Comparison of ENCODE assay signal across 39 mouse cellular contexts in the genomic region with DNA sequence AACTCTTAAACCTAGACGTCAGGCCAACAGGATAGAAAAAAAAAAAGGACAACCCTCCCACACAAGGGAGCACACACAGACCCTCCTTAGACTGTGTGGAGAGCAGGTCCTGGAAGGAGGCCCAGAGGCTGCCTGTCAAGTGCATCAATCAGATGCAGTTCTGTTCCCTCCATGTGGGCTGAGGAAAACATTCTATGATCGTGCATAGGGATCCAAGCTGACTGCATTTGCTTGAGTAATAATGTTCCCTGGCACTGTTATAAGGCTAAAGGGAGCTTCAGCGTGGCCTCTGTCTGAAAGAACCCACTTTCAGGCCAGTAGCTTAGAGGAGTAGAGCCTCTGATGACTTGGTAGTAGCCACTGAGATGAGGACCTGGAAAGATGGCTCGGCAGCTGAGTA. TPM values are rescaled to one million over a fixed set of nuclear protein-coding genes. Genes with fewer than 3 reads are reported as not detected.
DNase-seq lines count a peak whose midpoint lies in the region; ATAC-seq and TF ChIP-seq lines count a peak whose summit lies in the region.
"Had no signal": no experiment of that assay in that cellular context is flagged by ENCODE, and none has a peak within 500 bp of the region (broad histone marks: within the 10 kb centered on the region; RNA-seq: fewer than 3 reads in every experiment).

No protein-coding gene starts in this region.

- H3K27me3 ChIP-seq in forebrain, embryonic 16.5 days (replicated peaks; ENCODE audit: control insufficient read depth, insufficient read depth, low read length): no peaks in the 10 kb centered on the region
- H3K27me3 ChIP-seq in forebrain, embryonic 11.5 days (ENCODE audit: control insufficient read depth, insufficient read depth, low read length): no peaks in the 10 kb centered on the region
- peaks cover 9% of the 10 kb centered on the region for H3K27me3 ChIP-seq in E14TG2a.4 (ENCODE audit: insufficient read depth, low read length)
- H3K27me3 ChIP-seq: CH12.LX; kidney, embryonic 15.5 days; neural tube, embryonic 12.5 days; Patski had no signal

- WGBS in forebrain, embryonic 16.5 days: 33% methylated on average over 4 of the region's 4 CpGs
- WGBS in forebrain, embryonic 11.5 days: 46% methylated on average over 4 of the region's 4 CpGs

- H3K27ac ChIP-seq in forebrain, embryonic 16.5 days (ENCODE audit: low read length): peak overlapping the region; percentile 12; the same call in 1 of the 2 replicates
- H3K27ac ChIP-seq in forebrain, embryonic 11.5 days (ENCODE audit: low read depth, low read length): no peak overlapping the region
- H3K27ac ChIP-seq: gastrocnemius, adult 2 months; kidney, embryonic 15.5 days; liver, embryonic 15.5 days; neural tube, embryonic 12.5 days; stomach, embryonic 15.5 days had no signal

- no peak for TF ChIP-seq CTCF in E14TG2a.4 (conservative IDR thresholded peaks at IDR 0.05; ENCODE audit: low read length)

- peaks cover 8% of the 10 kb centered on the region for H3K4me1 ChIP-seq in forebrain, embryonic 16.5 days (replicated peaks; ENCODE audit: control insufficient read depth, insufficient read depth, low read length)
- H3K4me1 ChIP-seq in forebrain, embryonic 11.5 days (replicated peaks; ENCODE audit: control insufficient read depth, insufficient read depth, low read length): no peaks in the 10 kb centered on the region
- H3K4me1 ChIP-seq in E14TG2a.4 (replicated peaks; ENCODE audit: low read depth, low read length): peaks cover 33% of the 10 kb centered on the region
- H3K4me1 ChIP-seq: stomach, embryonic 15.5 days had no signal

- H3K9me3 ChIP-seq in forebrain, embryonic 16.5 days (ENCODE audit: control insufficient read depth, low read length): no peaks in the 10 kb centered on the region
- no peaks in the 10 kb centered on the region for H3K9me3 ChIP-seq in forebrain, embryonic 11.5 days (ENCODE audit: control insufficient read depth, low read length)
- H3K9me3 ChIP-seq in E14TG2a.4 (ENCODE audit: low read length): no peaks in the 10 kb centered on the region
- H3K9me3 ChIP-seq: G1E; kidney, embryonic 15.5 days; liver, embryonic 15.5 days; neural tube, embryonic 12.5 days; stomach, embryonic 15.5 days had no signal

- H3K9ac ChIP-seq in forebrain, embryonic 16.5 days (replicated peaks; ENCODE audit: low read depth, low read length): no peak overlapping the region
- no peak overlapping the region for H3K9ac ChIP-seq in forebrain, embryonic 11.5 days (ENCODE audit: low read length)
- H3K9ac ChIP-seq: kidney, embryonic 15.5 days; liver, embryonic 15.5 days; lung, embryonic 14.5 days; neural tube, embryonic 12.5 days; stomach, embryonic 15.5 days had no signal

- peak; percentile 50 for ATAC-seq in forebrain, embryonic 16.5 days
- ATAC-seq in forebrain, embryonic 11.5 days (replicated peaks; ENCODE audit: low FRiP score): no peak
- ATAC-seq: hindbrain, embryonic 16.5 days; midbrain, embryonic 16.5 days had no signal

- H3K4me2 ChIP-seq in forebrain, embryonic 16.5 days (ENCODE audit: low read length): no peak overlapping the region
- no peak overlapping the region for H3K4me2 ChIP-seq in forebrain, embryonic 11.5 days (ENCODE audit: low read depth, low read length, severe bottlenecking)
- H3K4me2 ChIP-seq: heart, embryonic 11.5 days; kidney, embryonic 15.5 days; liver, embryonic 15.5 days; lung, embryonic 14.5 days; midbrain, embryonic 11.5 days; neural tube, embryonic 12.5 days; stomach, embryonic 15.5 days had no signal

- no peak overlapping the region for H3K4me3 ChIP-seq in forebrain, embryonic 16.5 days (replicated peaks; ENCODE audit: low read length)
- H3K4me3 ChIP-seq in forebrain, embryonic 11.5 days (ENCODE audit: low read depth, low read length): no peak overlapping the region
- H3K4me3 ChIP-seq in E14TG2a.4 (replicated peaks; ENCODE audit: low read length): 0 out of 2 replicates have a peak overlapping the region, but pooled peaks have one; percentile 7
- H3K4me3 ChIP-seq: gastrocnemius, adult 2 months; kidney, embryonic 15.5 days; liver, embryonic 15.5 days; neural tube, embryonic 12.5 days; stomach, embryonic 15.5 days had no signal

- H3K36me3 ChIP-seq in forebrain, embryonic 16.5 days (ENCODE audit: control insufficient read depth, insufficient read depth): no peaks in the 10 kb centered on the region
- no peaks in the 10 kb centered on the region for H3K36me3 ChIP-seq in forebrain, embryonic 11.5 days (ENCODE audit: control insufficient read depth, insufficient read depth, low read length)
- H3K36me3 ChIP-seq in E14TG2a.4 (ENCODE audit: insufficient read depth, low read length): 0 out of 2 replicates have a peak, but pooled peaks cover 3% of the 10 kb centered on the region
- H3K36me3 ChIP-seq: G1E; kidney, embryonic 15.5 days; liver, embryonic 15.5 days; neural tube, embryonic 12.5 days; stomach, embryonic 15.5 days had no signal

- no peak for DNase-seq in forebrain, embryonic 11.5 days (ENCODE audit: low spot score)
- DNase-seq in layer of hippocampus, adult 11-12 months (ENCODE audit: low spot score): peak; percentile 38
- no peak for DNase-seq in layer of hippocampus, postnatal 36 days
- peak; percentile 40 for DNase-seq in 3T3-L1 (ENCODE audit: low read depth, low spot score)
- DNase-seq in lung, postnatal 14 days: no peak
- no peak for DNase-seq in left cerebral cortex, adult 11 months (ENCODE audit: low spot score)
- DNase-seq: adrenal gland, postnatal 14 days; cerebellum, adult 18-20 months; gastrocnemius, adult 2 months; gastrocnemius, postnatal 36 days; heart, adult 18-20 months; kidney, adult 18-20 months; kidney, postnatal 4 days; lung, embryonic 14.5 days; lung, postnatal 36 days; right cerebral cortex, postnatal 14 days; thymus, postnatal 14 days had no signal

RNA-seq across cellular contexts. Expression of a gene that starts 13.3 kb away (rescaled TPM):
- polyA plus RNA-seq in forebrain, embryonic 16.5 days (2015; fragmentation: Nextera tagmentation; extraction: Ambion mirVana): 5.3 and 5.7 TPM in 2 replicates
- 10.9 and 13.4 TPM in 2 replicates for polyA plus RNA-seq in forebrain, embryonic 11.5 days (2014; fragmentation: Nextera tagmentation; extraction: Ambion mirVana)
- 1 to 10 TPM in 1 of 2 experiments, under 1 TPM in 1; 0.35 to 1.3 TPM for total RNA-seq in layer of hippocampus, postnatal 36 days (2021)
- total RNA-seq: megakaryocyte, adult 5-6 weeks had no signal

RNA-seq across cellular contexts. Expression of a gene that starts 24.7 kb away (rescaled TPM):
- 1.8 and 2.2 TPM in 2 replicates for polyA plus RNA-seq in forebrain, embryonic 16.5 days (2015; fragmentation: Nextera tagmentation; extraction: Ambion mirVana)
- polyA plus RNA-seq in forebrain, embryonic 11.5 days (2014; fragmentation: Nextera tagmentation; extraction: Ambion mirVana): 1.1 and 1.7 TPM in 2 replicates
- 10 to 100 TPM; 26.1 to 30.0 TPM for total RNA-seq in layer of hippocampus, postnatal 36 days (2021)
- total RNA-seq: hematopoietic stem cell, adult 5-6 weeks; megakaryocyte, adult 5-6 weeks had no signal
- polyA plus RNA-seq: G1E had no signal

RNA-seq across cellular contexts. Expression of a gene that starts 45.9 kb away (rescaled TPM):
- polyA plus RNA-seq in forebrain, embryonic 16.5 days (2015; fragmentation: Nextera tagmentation; extraction: Ambion mirVana): not detected in 2 replicates
- polyA plus RNA-seq in forebrain, embryonic 11.5 days (2014; fragmentation: Nextera tagmentation; extraction: Ambion mirVana): not detected in 2 replicates
- total RNA-seq in layer of hippocampus, postnatal 36 days (2021): not detected
- total RNA-seq: CH12.LX; gastrocnemius, adult 2 months; gastrocnemius, postnatal 36 days; hematopoietic stem cell, adult 5-6 weeks; layer of hippocampus, postnatal 14 days; left cerebral cortex, postnatal 10 days; megakaryocyte, adult 5-6 weeks had no signal
- polyA plus RNA-seq: C2C12; cortical plate, adult 2 months; G1E; heart, embryonic 11.5 days; heart, postnatal 0 days; hindbrain, embryonic 16.5 days; intestine, embryonic 14.5 days; kidney, embryonic 15.5 days; limb, embryonic 11.5 days; lung, embryonic 14.5 days; midbrain, embryonic 11.5 days; midbrain, embryonic 16.5 days; neural tube, embryonic 12.5 days had no signal

RNA-seq across cellular contexts. Expression of a gene that starts 54.4 kb away (rescaled TPM):
- polyA plus RNA-seq in forebrain, embryonic 16.5 days (2015; fragmentation: Nextera tagmentation; extraction: Ambion mirVana): 38.9 and 42.1 TPM in 2 replicates
- polyA plus RNA-seq in forebrain, embryonic 11.5 days (2014; fragmentation: Nextera tagmentation; extraction: Ambion mirVana): 57.9 and 60.8 TPM in 2 replicates
- 10 to 100 TPM; 82.4 to 85.3 TPM for total RNA-seq in layer of hippocampus, postnatal 36 days (2021)

RNA-seq across cellular contexts. Expression of a gene that starts 57.7 kb away (rescaled TPM):
- polyA plus RNA-seq in forebrain, embryonic 16.5 days (2015; fragmentation: Nextera tagmentation; extraction: Ambion mirVana): 30.6 and 33.3 TPM in 2 replicates
- polyA plus RNA-seq in forebrain, embryonic 11.5 days (2014; fragmentation: Nextera tagmentation; extraction: Ambion mirVana): 18.5 and 19.3 TPM in 2 replicates
- total RNA-seq in layer of hippocampus, postnatal 36 days (2021): 10 to 100 TPM; 56.1 to 61.9 TPM

Comparison
In these comparisons a context has a peak if more than half of its experiments do, and no peak if none do; other contexts are left out.
1. DNase-seq: peak in layer of hippocampus, adult 11-12 months (single experiment) and 3T3-L1 (single experiment); none in forebrain, embryonic 11.5 days (single experiment), layer of hippocampus, postnatal 36 days (0 of 2), lung, postnatal 14 days (single experiment) and left cerebral cortex, adult 11 months (single experiment).